Mouse (Mus musculus) lung, embryonic 15.5 days (tissue): Measurements from ENCODE around the gene Gna12. TPM values are rescaled to one million over a fixed set of nuclear protein-coding genes. Genes with fewer than 3 reads are reported as not detected.
A peak's percentile ranks its signal among the peaks of the same experiment; 100 is the strongest.

Experiments
- ATAC-seq: fragments of 200-750 bp; cut with Nextera tagmentation; 2 replicates; pipeline ENCODE4 v1.8.0; 2017; ENCODE audit warnings: moderate number of reproducible peaks, borderline replicate concordance; ENCODE audit not compliant: low FRiP score, low TSS enrichment; ENCODE audit errors: extremely low read depth
- H3K27ac ChIP-seq: fragments of 300-500 bp; sonication (generic); 2 replicates; pipeline ENCODE4 v1.5.1; 2015; ENCODE audit warnings: moderate library complexity, mild to moderate bottlenecking, inconsistent platforms
- H3K27me3 ChIP-seq: fragments of 300-500 bp; sonication (generic); 2 replicates; pipeline ENCODE4 v1.6.1; 2015; ENCODE audit warnings: inconsistent platforms
- H3K36me3 ChIP-seq: fragments of 300-500 bp; sonication (generic); 2 replicates; pipeline ENCODE4 v1.6.1; 2015; ENCODE audit warnings: inconsistent platforms
- H3K4me1 ChIP-seq: fragments of 300-500 bp; sonication (generic); 2 replicates; pipeline ENCODE4 v1.6.1; 2015; ENCODE audit warnings: inconsistent platforms
- H3K4me2 ChIP-seq: fragments of 300-500 bp; sonication (generic); 2 replicates; pipeline ENCODE4 v1.6.1; 2015; ENCODE audit warnings: inconsistent platforms, mild to moderate bottlenecking, moderate library complexity
- H3K4me3 ChIP-seq: fragments of 300-500 bp; sonication (generic); 2 replicates; pipeline ENCODE4 v1.5.1; 2015; ENCODE audit warnings: mild to moderate bottlenecking, inconsistent platforms
- H3K9ac ChIP-seq: fragments of 300-500 bp; sonication (generic); 2 replicates; pipeline ENCODE4 v1.6.1; 2015; ENCODE audit warnings: inconsistent platforms
- H3K9me3 ChIP-seq: fragments of 300-500 bp; sonication (generic); 2 replicates; pipeline ENCODE4 v1.6.1; 2016; ENCODE audit warnings: inconsistent platforms
- WGBS: fragments of 180-500 bp; shearing (Covaris S2); methylation state at CpG from one replicate; pipeline ENCODE4 v1.1.7; 2015; 5-methylcytosine and 5-hydroxymethylcytosine counted together
- polyA plus RNA-seq: library from polyadenylated mRNA; unstranded; fragments of >200 nt; fragmentation: Nextera tagmentation; extraction: Ambion mirVana; gene quantifications from 2 replicates; pipeline ENCODE4 v1.2.1, GENCODE M21; 2015

Gna12 gene
- polyA plus RNA-seq, 1 experiment from 2014 or later, result 50.9 TPM

DNA sequence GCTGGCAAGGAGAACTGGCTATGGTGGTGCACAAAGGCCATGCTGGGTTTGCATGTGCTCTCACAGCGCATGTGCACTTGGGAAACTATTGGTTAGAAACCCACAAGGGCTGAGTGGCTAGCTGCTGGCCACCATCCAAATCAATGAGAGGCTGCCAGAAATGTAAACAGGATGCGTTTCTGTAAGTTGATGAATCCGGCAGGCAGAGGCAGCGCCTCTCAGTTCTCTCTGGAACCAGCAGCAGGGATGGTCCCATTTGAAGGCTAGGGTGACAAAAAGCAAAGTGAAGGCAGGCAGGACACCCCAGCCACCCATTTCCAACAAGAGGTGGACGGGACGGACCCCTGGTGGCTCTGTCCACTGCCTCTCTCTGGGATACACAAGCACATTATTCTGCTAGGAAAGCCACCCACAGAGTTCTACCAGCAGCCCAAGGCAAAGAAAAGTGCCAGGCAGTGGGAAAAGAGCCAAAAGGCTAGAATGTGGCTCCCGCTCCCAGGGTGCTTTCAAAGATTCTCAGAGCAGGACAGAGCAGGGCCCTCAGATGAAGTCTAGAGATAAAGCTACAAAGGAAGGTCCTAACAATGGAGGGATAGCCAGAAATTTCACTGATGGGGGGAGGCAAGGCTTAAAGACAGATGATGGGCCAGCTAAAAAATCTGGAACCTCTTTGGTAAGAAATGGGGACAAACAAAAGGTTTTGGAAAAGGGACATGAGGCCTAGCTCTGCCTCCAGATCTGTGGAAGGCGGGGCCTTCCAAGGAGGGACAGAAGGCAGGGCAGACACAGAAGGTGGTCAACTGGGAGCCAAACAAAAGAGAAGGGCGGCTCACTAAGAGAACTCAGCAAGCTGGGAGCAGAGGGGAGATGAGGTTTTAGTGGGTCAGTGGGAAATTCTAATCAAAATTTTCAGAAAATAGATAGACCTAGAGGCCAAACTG is 39.0 kb downstream of the Gna12 start:
- Histone ChIP-seq H3K27me3 (no peaks in the 10 kb centered on the region), H3K4me1 (peaks cover 89% of the 10 kb centered on the region), H3K4me2 (peak overlapping the region; percentile 39), H3K9me3 (no peaks in the 10 kb centered on the region), H3K27ac (peak overlapping the region; percentile 98), H3K4me3 (no peak overlapping the region), H3K36me3 (no peaks in the 10 kb centered on the region), H3K9ac (no peak overlapping the region)
- WGBS, result 12% methylated on average over 9 of the region's 9 CpGs
- ATAC-seq, result peak; percentile 79

GRCm38 (mm10) chr5:140790392-140790791 is 39.8 kb downstream of the Gna12 start:
- Histone ChIP-seq H3K9me3 (no peaks in the 10 kb centered on the region), H3K27me3 (no peaks in the 10 kb centered on the region), H3K9ac (no peak overlapping the region), H3K27ac (peak overlapping the region; percentile 98), H3K4me3 (no peak overlapping the region), H3K4me2 (0 out of 2 replicates have a peak overlapping the region, but pooled peaks have one; percentile 3), H3K36me3 (0 out of 2 replicates have a peak, but pooled peaks cover under 1% of the 10 kb centered on the region), H3K4me1 (peaks cover 94% of the 10 kb centered on the region)
- WGBS, result 35% methylated on average over 2 of the region's 2 CpGs
- ATAC-seq, result no peak

- H3K27ac ChIP-seq, result peak overlapping the region; percentile 48; the same call in 1 of the 2 replicates
- no peak overlapping the region for H3K4me2 ChIP-seq
- ATAC-seq, result no peak
- peaks cover 89% of the 10 kb centered on the region for H3K4me1 ChIP-seq
- H3K36me3 ChIP-seq, result peaks cover 8% of the 10 kb centered on the region; the same call in 1 of the 2 replicates
- H3K9me3 ChIP-seq, result no peaks in the 10 kb centered on the region
- H3K27me3 ChIP-seq, result no peaks in the 10 kb centered on the region
- H3K4me3 ChIP-seq, result no peak overlapping the region
- H3K9ac ChIP-seq, result no peak overlapping the region
Measured at GRCm38 (mm10) chr5:140789561-140789960, 40.7 kb downstream of the Gna12 start.

- ATAC-seq, result no peak
- Histone ChIP-seq H3K27ac (peak overlapping the region; percentile 20; the same call in 1 of the 2 replicates), H3K9ac (no peak overlapping the region), H3K27me3 (no peaks in the 10 kb centered on the region), H3K36me3 (peaks cover 48% of the 10 kb centered on the region), H3K4me3 (no peak overlapping the region), H3K4me1 (peaks cover 47% of the 10 kb centered on the region), H3K9me3 (no peaks in the 10 kb centered on the region), H3K4me2 (no peak overlapping the region)
- WGBS, result 63% methylated on average over 13 of the region's 13 CpGs
Measured at GRCm38 (mm10) chr5:140785240-140785872, 44.9 kb downstream of the Gna12 start.

GRCm38 (mm10) chr5:140784288-140784687 is 45.9 kb downstream of the Gna12 start:
- no peaks in the 10 kb centered on the region for H3K27me3 ChIP-seq
- 80% methylated on average over 6 of the region's 6 CpGs for WGBS
- peaks cover 38% of the 10 kb centered on the region for H3K4me1 ChIP-seq
- no peaks in the 10 kb centered on the region for H3K9me3 ChIP-seq
- H3K9ac ChIP-seq, result no peak overlapping the region
- H3K27ac ChIP-seq, result no peak overlapping the region
- H3K4me3 ChIP-seq, result no peak overlapping the region
- peaks cover 58% of the 10 kb centered on the region for H3K36me3 ChIP-seq
- no peak overlapping the region for H3K4me2 ChIP-seq
- ATAC-seq, result no peak

- Histone ChIP-seq H3K9me3 (no peaks in the 10 kb centered on the region), H3K27me3 (no peaks in the 10 kb centered on the region), H3K4me2 (no peak overlapping the region), H3K36me3 (peaks cover 58% of the 10 kb centered on the region), H3K9ac (no peak overlapping the region), H3K27ac (no peak overlapping the region), H3K4me3 (no peak overlapping the region), H3K4me1 (peaks cover 31% of the 10 kb centered on the region)
- ATAC-seq, result no peak
- WGBS, result 89% methylated on average over 4 of the region's 4 CpGs
Measured at GRCm38 (mm10) chr5:140783577-140783976, 46.7 kb downstream of the Gna12 start.

DNA sequence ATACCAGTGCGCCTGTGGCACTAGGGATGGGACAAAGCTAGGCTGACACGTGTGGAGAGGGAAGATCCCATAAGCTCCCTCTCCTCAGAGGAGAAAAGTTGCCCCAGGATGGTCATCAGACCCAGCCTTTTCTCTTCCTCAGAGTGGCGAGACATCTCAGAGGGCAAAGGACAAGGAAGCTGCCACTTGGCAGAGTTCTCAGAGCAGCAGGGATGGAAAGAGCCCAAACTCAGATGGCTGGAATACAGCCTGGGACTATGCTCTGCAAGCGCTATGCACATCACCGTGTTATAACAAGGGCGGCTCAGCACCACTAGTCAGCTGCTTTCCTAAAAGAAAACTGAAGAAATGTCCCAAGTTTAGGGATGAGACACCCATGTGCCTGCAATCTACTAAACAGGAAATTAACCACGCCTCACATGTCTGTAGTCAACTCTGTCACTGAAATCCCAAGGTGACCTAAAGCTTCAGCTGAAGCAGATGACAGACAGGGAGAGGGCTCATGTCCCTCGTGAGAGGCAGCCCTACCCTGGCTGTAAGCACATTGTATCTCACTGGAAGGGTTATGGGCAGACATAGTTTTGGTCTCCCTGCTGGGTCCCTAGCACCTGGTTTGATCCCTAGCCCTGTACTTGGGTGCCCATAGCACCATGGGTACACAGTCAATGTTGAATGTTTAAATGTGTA is 48.2 kb downstream of the Gna12 start:
- WGBS, result 81% methylated on average over 8 of the region's 8 CpGs
- Histone ChIP-seq H3K4me1 (peaks cover 22% of the 10 kb centered on the region), H3K36me3 (peaks cover 58% of the 10 kb centered on the region), H3K27ac (no peak overlapping the region), H3K4me2 (no peak overlapping the region), H3K9me3 (no peaks in the 10 kb centered on the region), H3K4me3 (no peak overlapping the region), H3K27me3 (no peaks in the 10 kb centered on the region), H3K9ac (no peak overlapping the region)
- no peak for ATAC-seq

DNA sequence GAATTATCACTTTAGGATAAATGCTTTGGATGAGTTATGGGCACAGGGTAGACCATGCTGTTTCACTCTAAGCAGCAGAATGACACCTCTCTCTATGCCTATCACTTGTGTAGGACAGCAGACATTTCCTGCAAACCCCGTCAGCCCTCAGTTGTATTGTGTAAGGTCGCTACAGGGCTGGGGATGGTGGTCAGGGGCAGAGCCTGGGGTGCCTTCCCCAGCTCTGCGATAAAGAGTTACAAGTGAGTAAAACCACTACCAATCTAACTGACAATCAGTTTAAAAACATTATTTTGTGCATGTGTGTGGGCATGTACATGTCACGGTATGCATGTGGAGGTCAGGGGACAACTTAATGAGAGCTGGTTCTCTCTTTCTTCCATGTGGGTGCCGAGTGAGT is 49.1 kb downstream of the Gna12 start:
- no peak overlapping the region for H3K4me3 ChIP-seq
- H3K4me1 ChIP-seq, result peaks cover 13% of the 10 kb centered on the region
- H3K36me3 ChIP-seq, result peaks cover 58% of the 10 kb centered on the region
- no peak overlapping the region for H3K4me2 ChIP-seq
- ATAC-seq, result no peak
- H3K27me3 ChIP-seq, result no peaks in the 10 kb centered on the region
- H3K9me3 ChIP-seq, result no peaks in the 10 kb centered on the region
- no peak overlapping the region for H3K9ac ChIP-seq
- H3K27ac ChIP-seq, result no peak overlapping the region
- 86% methylated on average over 5 of the region's 5 CpGs for WGBS

- no peaks in the 10 kb centered on the region for H3K27me3 ChIP-seq
- H3K27ac ChIP-seq, result no peak overlapping the region
- no peak for ATAC-seq
- no peak overlapping the region for H3K4me3 ChIP-seq
- 53% methylated on average over 9 of the region's 9 CpGs for WGBS
- H3K4me1 ChIP-seq, result peaks cover 10% of the 10 kb centered on the region
- peaks cover 24% of the 10 kb centered on the region for H3K36me3 ChIP-seq
- H3K4me2 ChIP-seq, result no peak overlapping the region
- H3K9ac ChIP-seq, result no peak overlapping the region
- no peaks in the 10 kb centered on the region for H3K9me3 ChIP-seq
Measured at GRCm38 (mm10) chr5:140776968-140777367, 53.3 kb downstream of the Gna12 start.

DNA sequence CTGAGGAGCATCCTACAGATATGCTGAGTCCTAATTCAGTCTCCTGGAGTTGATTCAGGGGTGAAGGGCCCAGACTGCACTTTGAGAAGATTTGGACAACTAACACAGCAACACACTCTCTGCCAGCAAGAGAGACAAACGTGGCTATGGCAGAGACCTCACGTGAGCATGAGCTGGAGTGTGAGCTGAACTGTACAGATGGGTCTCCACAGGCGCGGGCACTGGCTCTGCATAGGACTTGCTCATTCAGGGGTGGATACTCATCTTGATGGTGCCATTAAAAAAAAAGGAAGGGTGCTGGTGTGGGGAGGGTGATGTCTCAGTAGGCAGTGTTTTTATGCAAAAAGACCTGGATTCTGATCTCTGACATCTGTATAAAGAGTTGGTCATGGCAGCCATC is 55.1 kb downstream of the Gna12 start:
- Histone ChIP-seq H3K27me3 (no peaks in the 10 kb centered on the region), H3K27ac (no peak overlapping the region), H3K4me1 (peaks cover 19% of the 10 kb centered on the region), H3K9me3 (no peaks in the 10 kb centered on the region), H3K4me2 (no peak overlapping the region), H3K36me3 (peaks cover 8% of the 10 kb centered on the region), H3K9ac (no peak overlapping the region), H3K4me3 (no peak overlapping the region)
- ATAC-seq, result no peak
- WGBS, result 89% methylated on average over 4 of the region's 4 CpGs

GRCm38 (mm10) chr5:140772158-140772557 is 58.1 kb downstream of the Gna12 start:
- H3K27ac ChIP-seq, result peak overlapping the region; percentile 70
- WGBS, result 44% methylated on average over 7 of the region's 7 CpGs
- H3K27me3 ChIP-seq, result no peaks in the 10 kb centered on the region
- H3K4me3 ChIP-seq, result no peak overlapping the region
- H3K36me3 ChIP-seq, result no peaks in the 10 kb centered on the region
- H3K4me2 ChIP-seq, result no peak overlapping the region
- ATAC-seq, result no peak
- no peak overlapping the region for H3K9ac ChIP-seq
- H3K4me1 ChIP-seq, result peaks cover 41% of the 10 kb centered on the region
- H3K9me3 ChIP-seq, result no peaks in the 10 kb centered on the region
